Mouse (Mus musculus): ENCODE data around the gene Ucp3. TPM values are rescaled to one million over a fixed set of nuclear protein-coding genes. Genes with fewer than 3 reads are reported as not detected.

Gene Ucp3
- total and polyA plus RNA-seq, 2 experiments = not detected

- no peak for TF ChIP-seq CTCF (IDR thresholded peaks at IDR 0.05; ENCODE audit: low read depth, low read length)
- TF ChIP-seq POLR2A (IDR thresholded peaks at IDR 0.05; ENCODE audit: extremely low read depth, insufficient read depth, low read length) = no peak
- no peak for DNase-seq (ENCODE audit: extremely low read depth, low read depth, low spot score)
- no peak overlapping the region for H3K9ac ChIP-seq (ENCODE audit: low read depth, low read length)
- WGBS = 89% methylated on average over 11 of the region's 11 CpGs
- H3K4me3 ChIP-seq (ENCODE audit: insufficient read depth, low read depth, low read length) = no peak overlapping the region
- no peaks in the 10 kb centered on the region for H3K36me3 ChIP-seq (ENCODE audit: control insufficient read depth, insufficient read depth, low read length)
- no peaks in the 10 kb centered on the region for H3K27me3 ChIP-seq (ENCODE audit: control insufficient read depth, insufficient read depth, low read length)
- H3K79me2 ChIP-seq (ENCODE audit: control insufficient read depth, insufficient read depth, low read length) = no peaks in the 10 kb centered on the region
- H3K27ac ChIP-seq (replicated peaks; ENCODE audit: insufficient read depth, low read depth, low read length) = no peak overlapping the region
- peaks cover 16% of the 10 kb centered on the region for H3K4me1 ChIP-seq (ENCODE audit: control insufficient read depth, insufficient read depth, low read length)
These were observed 5.8 kb upstream of the Ucp3 start for GRCm38 (mm10) chr7:100466781-100467510.

GRCm38 (mm10) chr7:100468761-100469160, 4.0 kb upstream of the Ucp3 start:
- DNase-seq (ENCODE audit: extremely low read depth, low read depth, low spot score) = no peak
- peaks cover 12% of the 10 kb centered on the region for H3K4me1 ChIP-seq (ENCODE audit: control insufficient read depth, insufficient read depth, low read length)
- no peaks in the 10 kb centered on the region for H3K79me2 ChIP-seq (ENCODE audit: control insufficient read depth, insufficient read depth, low read length)
- no peak overlapping the region for H3K9ac ChIP-seq (ENCODE audit: low read depth, low read length)
- 91% methylated on average over 6 of the region's 6 CpGs for WGBS
- H3K4me3 ChIP-seq (ENCODE audit: insufficient read depth, low read depth, low read length) = no peak overlapping the region
- no peak overlapping the region for H3K27ac ChIP-seq (replicated peaks; ENCODE audit: insufficient read depth, low read depth, low read length)
- no peak for TF ChIP-seq POLR2A (IDR thresholded peaks at IDR 0.05; ENCODE audit: extremely low read depth, insufficient read depth, low read length)
- no peak for TF ChIP-seq CTCF (IDR thresholded peaks at IDR 0.05; ENCODE audit: low read depth, low read length)
- H3K36me3 ChIP-seq (ENCODE audit: control insufficient read depth, insufficient read depth, low read length) = no peaks in the 10 kb centered on the region
- no peaks in the 10 kb centered on the region for H3K27me3 ChIP-seq (ENCODE audit: control insufficient read depth, insufficient read depth, low read length)

DNA sequence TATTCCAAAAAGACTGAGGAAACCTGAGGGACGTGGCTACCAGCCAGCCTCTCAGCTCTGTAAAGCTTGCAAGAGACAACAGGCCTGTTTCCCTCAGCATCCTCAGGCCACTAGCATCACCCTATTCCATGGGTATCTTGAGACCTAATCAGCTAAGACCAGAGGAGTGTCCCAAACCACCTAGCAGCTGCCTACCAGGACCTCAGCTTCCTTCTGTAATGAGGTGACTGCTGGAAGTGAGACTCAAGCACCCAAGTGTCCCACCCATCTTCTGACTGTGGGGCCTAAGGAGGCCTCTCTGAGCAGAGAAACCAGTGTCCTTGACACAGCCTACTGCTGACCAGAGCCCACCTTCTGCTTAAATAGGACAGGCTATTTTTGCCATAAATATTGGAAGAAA, 3.3 kb upstream of the Ucp3 start:
- no peak for DNase-seq (ENCODE audit: extremely low read depth, low read depth, low spot score)
- 100% methylated on average over 1 of the region's 1 CpGs for WGBS
- no peak overlapping the region for H3K9ac ChIP-seq (ENCODE audit: low read depth, low read length)
- TF ChIP-seq CTCF (IDR thresholded peaks at IDR 0.05; ENCODE audit: low read depth, low read length) = no peak
- TF ChIP-seq POLR2A (IDR thresholded peaks at IDR 0.05; ENCODE audit: extremely low read depth, insufficient read depth, low read length) = no peak
- no peaks in the 10 kb centered on the region for H3K36me3 ChIP-seq (ENCODE audit: control insufficient read depth, insufficient read depth, low read length)
- peaks cover 12% of the 10 kb centered on the region for H3K4me1 ChIP-seq (ENCODE audit: control insufficient read depth, insufficient read depth, low read length)
- H3K79me2 ChIP-seq (ENCODE audit: control insufficient read depth, insufficient read depth, low read length) = no peaks in the 10 kb centered on the region
- no peaks in the 10 kb centered on the region for H3K27me3 ChIP-seq (ENCODE audit: control insufficient read depth, insufficient read depth, low read length)
- H3K4me3 ChIP-seq (ENCODE audit: insufficient read depth, low read depth, low read length) = no peak overlapping the region
- H3K27ac ChIP-seq (replicated peaks; ENCODE audit: insufficient read depth, low read depth, low read length) = no peak overlapping the region

DNA sequence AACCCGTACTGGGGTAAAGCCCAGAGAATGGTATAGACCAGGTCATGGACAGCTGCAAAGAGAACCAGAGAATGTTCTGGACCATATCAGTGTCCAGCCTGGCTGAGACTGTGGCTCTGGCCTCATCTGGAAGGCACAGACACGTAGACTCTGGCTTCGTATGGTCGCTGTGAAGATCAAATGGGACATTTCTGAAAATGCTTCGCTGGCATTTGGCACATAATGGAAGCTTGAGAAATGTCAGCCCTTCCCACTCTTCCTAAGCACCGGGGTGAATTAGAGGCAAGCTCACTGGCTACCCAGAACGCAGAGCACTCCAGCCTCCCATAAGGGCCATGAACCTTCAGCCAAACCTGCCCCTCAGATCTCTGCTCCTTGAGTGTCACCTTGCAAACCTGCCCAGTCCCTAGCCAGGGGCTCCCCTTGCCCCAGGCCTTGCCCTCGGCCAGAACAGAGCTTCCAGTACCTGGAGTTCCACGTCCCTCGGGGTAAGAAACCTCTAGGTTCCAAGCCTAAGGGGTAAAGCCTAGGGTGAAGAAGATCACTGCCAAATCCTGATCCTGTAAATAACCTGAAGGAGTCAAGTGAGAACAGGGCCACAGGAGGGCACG, 1.9 kb upstream of the Ucp3 start:
- Histone ChIP-seq H3K79me2 (ENCODE audit: control insufficient read depth, insufficient read depth, low read length) (no peaks in the 10 kb centered on the region), H3K27ac (replicated peaks; ENCODE audit: insufficient read depth, low read depth, low read length) (no peak overlapping the region), H3K4me3 (ENCODE audit: insufficient read depth, low read depth, low read length) (no peak overlapping the region), H3K36me3 (ENCODE audit: control insufficient read depth, insufficient read depth, low read length) (no peaks in the 10 kb centered on the region), H3K4me1 (ENCODE audit: control insufficient read depth, insufficient read depth, low read length) (peaks cover 7% of the 10 kb centered on the region), H3K27me3 (ENCODE audit: control insufficient read depth, insufficient read depth, low read length) (no peaks in the 10 kb centered on the region), H3K9ac (ENCODE audit: low read depth, low read length) (no peak overlapping the region)
- TF ChIP-seq POLR2A (IDR thresholded peaks at IDR 0.05; ENCODE audit: extremely low read depth, insufficient read depth, low read length) (no peak), CTCF (IDR thresholded peaks at IDR 0.05; ENCODE audit: low read depth, low read length) (no peak)
- DNase-seq (ENCODE audit: extremely low read depth, low read depth, low spot score) = no peak
- WGBS = 93% methylated on average over 11 of the region's 11 CpGs

DNA sequence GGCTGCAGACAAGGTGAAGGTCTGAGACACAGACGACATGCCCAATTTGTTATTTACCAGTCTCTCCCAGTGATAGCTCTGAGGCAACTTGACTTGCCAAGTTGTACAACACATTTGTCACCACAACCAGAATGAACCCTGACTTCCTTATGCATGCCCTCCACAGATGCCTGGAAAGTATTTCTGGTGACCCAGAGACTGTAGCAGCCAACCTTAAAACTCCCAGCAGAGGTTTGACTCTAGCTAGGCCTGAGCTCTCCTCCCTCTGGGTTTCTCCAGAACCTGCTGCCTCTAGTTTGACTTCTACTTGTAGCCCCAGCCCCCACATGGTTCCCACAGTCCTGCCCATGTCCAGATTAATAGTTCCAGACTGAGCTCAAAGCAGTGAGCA, 1.4 kb upstream of the Ucp3 start:
- H3K36me3 ChIP-seq (ENCODE audit: control insufficient read depth, insufficient read depth, low read length) = no peaks in the 10 kb centered on the region
- H3K4me1 ChIP-seq (ENCODE audit: control insufficient read depth, insufficient read depth, low read length) = peaks cover 5% of the 10 kb centered on the region
- TF ChIP-seq POLR2A (IDR thresholded peaks at IDR 0.05; ENCODE audit: extremely low read depth, insufficient read depth, low read length) (no peak), CTCF (IDR thresholded peaks at IDR 0.05; ENCODE audit: low read depth, low read length) (no peak)
- H3K79me2 ChIP-seq (ENCODE audit: control insufficient read depth, insufficient read depth, low read length) = no peaks in the 10 kb centered on the region
- no peak overlapping the region for H3K9ac ChIP-seq (ENCODE audit: low read depth, low read length)
- no peak overlapping the region for H3K4me3 ChIP-seq (ENCODE audit: insufficient read depth, low read depth, low read length)
- DNase-seq (ENCODE audit: extremely low read depth, low read depth, low spot score) = no peak
- H3K27ac ChIP-seq (replicated peaks; ENCODE audit: insufficient read depth, low read depth, low read length) = no peak overlapping the region
- H3K27me3 ChIP-seq (ENCODE audit: control insufficient read depth, insufficient read depth, low read length) = no peaks in the 10 kb centered on the region
- 50% methylated on average over 1 of the region's 1 CpGs for WGBS

GRCm38 (mm10) chr7:100473846-100474454, 1.2 kb downstream of the Ucp3 start:
- Histone ChIP-seq H3K27me3 (ENCODE audit: control insufficient read depth, insufficient read depth, low read length) (no peaks in the 10 kb centered on the region), H3K27ac (replicated peaks; ENCODE audit: insufficient read depth, low read depth, low read length) (no peak overlapping the region), H3K79me2 (ENCODE audit: control insufficient read depth, insufficient read depth, low read length) (no peaks in the 10 kb centered on the region), H3K36me3 (ENCODE audit: control insufficient read depth, insufficient read depth, low read length) (no peaks in the 10 kb centered on the region), H3K9ac (ENCODE audit: low read depth, low read length) (no peak overlapping the region), H3K4me1 (ENCODE audit: control insufficient read depth, insufficient read depth, low read length) (peaks cover 5% of the 10 kb centered on the region), H3K4me3 (ENCODE audit: insufficient read depth, low read depth, low read length) (no peak overlapping the region)
- TF ChIP-seq POLR2A (IDR thresholded peaks at IDR 0.05; ENCODE audit: extremely low read depth, insufficient read depth, low read length) (no peak), CTCF (IDR thresholded peaks at IDR 0.05; ENCODE audit: low read depth, low read length) (no peak)
- no peak for DNase-seq (ENCODE audit: extremely low read depth, low read depth, low spot score)
- WGBS = 76% methylated on average over 9 of the region's 9 CpGs
